Mouse (Mus musculus): ENCODE results near the gene Adam33. TPM values are rescaled to one million over a fixed set of nuclear protein-coding genes. Genes with fewer than 3 reads are reported as not detected.
A peak's percentile ranks its signal among the peaks of the same experiment; 100 is the strongest.

The Adam33 gene
- polyA plus RNA-seq, 1 experiment from 2014 or later: 2.9 TPM

- H3K27ac ChIP-seq (replicated peaks): no peak within 1 kb of the TSS
- no peaks in the 10 kb centered on the region for H3K27me3 ChIP-seq (replicated peaks)
- no peak within 1 kb of the TSS for H3K4me2 ChIP-seq
- ATAC-seq (ENCODE audit: low FRiP score): no peak
- H3K9me3 ChIP-seq (replicated peaks): no peaks in the 10 kb centered on the region
- H3K4me3 ChIP-seq (replicated peaks): no peak within 1 kb of the TSS
- 88% methylated on average over 11 of the region's 11 CpGs for WGBS
- no peaks in the 10 kb centered on the region for H3K36me3 ChIP-seq
- no peaks in the 10 kb centered on the region for H3K4me1 ChIP-seq
- no peak within 1 kb of the TSS for H3K9ac ChIP-seq (replicated peaks)
These were observed 23.2 kb upstream of the Adam33 start, which contains the start of gene Siglec1 for GRCm38 (mm10) chr2:131086667-131087390. TSS of gene Siglec1 (minus strand) at chr2:131086765.

DNA sequence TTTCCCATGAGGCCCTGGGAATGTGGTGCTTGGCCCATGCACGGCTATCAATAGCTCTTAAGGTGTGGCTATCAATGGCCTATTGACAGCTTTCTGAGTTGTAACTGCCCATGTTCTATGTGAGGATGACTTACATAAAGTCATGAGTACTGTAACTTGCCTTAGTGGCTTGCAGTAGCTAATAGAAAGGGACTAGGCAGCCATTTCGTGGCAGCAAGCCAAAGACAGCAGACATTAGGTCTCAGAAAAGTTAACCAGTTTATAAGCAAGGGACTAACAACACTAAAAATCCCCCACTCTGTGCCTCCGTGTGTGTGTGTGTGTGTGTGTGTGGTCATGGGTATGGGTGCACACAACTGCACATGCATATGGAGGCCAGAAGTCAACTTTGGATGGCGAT, 20.6 kb upstream of the Adam33 start:
- Histone ChIP-seq H3K9ac (replicated peaks) (no peak overlapping the region), H3K27ac (replicated peaks) (no peak overlapping the region), H3K27me3 (replicated peaks) (no peaks in the 10 kb centered on the region), H3K4me1 (no peaks in the 10 kb centered on the region), H3K4me3 (replicated peaks) (no peak overlapping the region), H3K4me2 (no peak overlapping the region), H3K9me3 (replicated peaks) (no peaks in the 10 kb centered on the region), H3K36me3 (no peaks in the 10 kb centered on the region)
- no peak for ATAC-seq (ENCODE audit: low FRiP score)
- 85% methylated on average over 4 of the region's 4 CpGs for WGBS

GRCm38 (mm10) chr2:131080507-131080906, 16.9 kb upstream of the Adam33 start:
- no peaks in the 10 kb centered on the region for H3K36me3 ChIP-seq
- H3K4me2 ChIP-seq: no peak overlapping the region
- no peaks in the 10 kb centered on the region for H3K27me3 ChIP-seq (replicated peaks)
- H3K4me1 ChIP-seq: no peaks in the 10 kb centered on the region
- no peak overlapping the region for H3K9ac ChIP-seq (replicated peaks)
- WGBS: 86% methylated on average over 5 of the region's 5 CpGs
- no peak overlapping the region for H3K4me3 ChIP-seq (replicated peaks)
- no peaks in the 10 kb centered on the region for H3K9me3 ChIP-seq (replicated peaks)
- ATAC-seq (ENCODE audit: low FRiP score): no peak
- H3K27ac ChIP-seq (replicated peaks): no peak overlapping the region

- Histone ChIP-seq H3K4me2 (no peak overlapping the region), H3K9me3 (replicated peaks) (no peaks in the 10 kb centered on the region), H3K4me3 (replicated peaks) (no peak overlapping the region), H3K27ac (replicated peaks) (no peak overlapping the region), H3K4me1 (no peaks in the 10 kb centered on the region), H3K9ac (replicated peaks) (no peak overlapping the region), H3K27me3 (replicated peaks) (no peaks in the 10 kb centered on the region), H3K36me3 (no peaks in the 10 kb centered on the region)
- ATAC-seq (ENCODE audit: low FRiP score): no peak
- WGBS: 90% methylated on average over 10 of the region's 10 CpGs
These were observed 8.9 kb upstream of the Adam33 start for GRCm38 (mm10) chr2:131072536-131072935.

DNA sequence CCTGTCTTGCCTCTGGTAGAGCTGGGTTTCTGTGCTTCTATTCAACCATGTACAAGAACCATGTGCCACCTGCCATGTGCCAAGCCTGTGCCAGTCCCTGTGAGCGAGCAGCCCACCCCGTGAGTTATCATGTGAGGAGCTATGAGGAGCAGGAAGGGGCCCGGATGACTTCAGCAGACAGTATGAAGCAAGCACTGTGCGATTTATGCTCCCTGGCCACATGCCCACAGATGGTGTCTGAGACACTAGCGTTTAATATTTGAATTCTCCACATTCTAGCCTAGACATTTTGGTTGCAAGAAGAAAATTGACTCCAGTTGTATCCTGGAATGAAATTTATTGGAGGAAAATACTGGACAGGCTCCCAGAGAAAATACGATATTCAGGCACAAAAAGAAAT, 3.9 kb upstream of the Adam33 start:
- Histone ChIP-seq H3K27ac (replicated peaks) (no peak overlapping the region), H3K4me3 (replicated peaks) (no peak overlapping the region), H3K4me2 (no peak overlapping the region), H3K36me3 (no peaks in the 10 kb centered on the region), H3K4me1 (peaks cover 7% of the 10 kb centered on the region), H3K9ac (replicated peaks) (no peak overlapping the region), H3K9me3 (replicated peaks) (no peaks in the 10 kb centered on the region), H3K27me3 (replicated peaks) (peaks cover 14% of the 10 kb centered on the region)
- 66% methylated on average over 6 of the region's 6 CpGs for WGBS
- ATAC-seq (ENCODE audit: low FRiP score): no peak

DNA sequence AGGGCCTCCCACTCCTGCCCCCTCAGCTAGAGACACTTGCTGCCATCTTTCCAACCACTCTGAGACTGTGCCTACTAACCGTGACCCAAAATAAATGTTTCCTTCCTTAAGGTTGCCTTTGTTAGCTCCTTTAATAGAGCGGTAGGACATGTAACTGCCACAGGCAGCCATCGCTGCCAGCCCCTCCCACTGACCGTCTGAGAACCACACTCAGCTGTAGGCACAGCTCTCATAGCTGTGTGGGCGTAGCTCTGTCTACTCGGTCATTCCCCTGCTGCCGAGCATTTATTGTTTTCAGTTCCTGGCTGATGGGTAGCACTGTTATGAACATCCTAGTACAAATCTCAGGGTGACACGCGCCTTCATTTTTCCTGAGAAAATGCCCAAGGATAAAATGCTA, 2.7 kb upstream of the Adam33 start:
- no peak overlapping the region for H3K4me3 ChIP-seq (replicated peaks)
- no peak overlapping the region for H3K9ac ChIP-seq (replicated peaks)
- no peak overlapping the region for H3K27ac ChIP-seq (replicated peaks)
- peaks cover 7% of the 10 kb centered on the region for H3K4me1 ChIP-seq
- 67% methylated on average over 9 of the region's 9 CpGs for WGBS
- H3K27me3 ChIP-seq (replicated peaks): peaks cover 24% of the 10 kb centered on the region
- ATAC-seq (ENCODE audit: low FRiP score): no peak
- H3K9me3 ChIP-seq (replicated peaks): no peaks in the 10 kb centered on the region
- H3K36me3 ChIP-seq: no peaks in the 10 kb centered on the region
- no peak overlapping the region for H3K4me2 ChIP-seq

DNA sequence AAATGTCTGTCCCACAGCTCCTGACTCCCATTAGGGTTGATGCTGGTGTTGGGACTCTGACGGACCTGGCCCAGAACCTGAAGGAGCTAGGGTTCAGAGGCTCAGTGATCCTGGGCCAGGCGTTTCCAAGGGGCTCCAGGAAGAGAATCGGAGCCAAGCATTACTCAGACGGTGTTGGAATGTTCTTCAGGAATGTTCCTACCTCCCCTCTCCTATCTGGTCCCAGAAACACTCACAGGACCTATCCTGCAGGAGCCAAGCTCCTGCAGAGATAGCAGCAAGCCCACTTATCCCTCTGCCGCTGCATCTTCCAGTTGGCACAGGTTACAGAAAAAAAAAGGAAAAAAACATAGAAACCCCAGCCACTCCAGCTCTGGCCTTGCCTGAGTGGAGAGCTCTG, 2.0 kb downstream of the Adam33 start:
- H3K4me2 ChIP-seq: no peak overlapping the region
- no peak overlapping the region for H3K4me3 ChIP-seq (replicated peaks)
- peaks cover 15% of the 10 kb centered on the region for H3K4me1 ChIP-seq
- no peak overlapping the region for H3K27ac ChIP-seq (replicated peaks)
- peaks cover 25% of the 10 kb centered on the region for H3K27me3 ChIP-seq (replicated peaks)
- no peaks in the 10 kb centered on the region for H3K36me3 ChIP-seq
- 62% methylated on average over 5 of the region's 5 CpGs for WGBS
- no peaks in the 10 kb centered on the region for H3K9me3 ChIP-seq (replicated peaks)
- ATAC-seq (ENCODE audit: low FRiP score): no peak
- no peak overlapping the region for H3K9ac ChIP-seq (replicated peaks)

DNA sequence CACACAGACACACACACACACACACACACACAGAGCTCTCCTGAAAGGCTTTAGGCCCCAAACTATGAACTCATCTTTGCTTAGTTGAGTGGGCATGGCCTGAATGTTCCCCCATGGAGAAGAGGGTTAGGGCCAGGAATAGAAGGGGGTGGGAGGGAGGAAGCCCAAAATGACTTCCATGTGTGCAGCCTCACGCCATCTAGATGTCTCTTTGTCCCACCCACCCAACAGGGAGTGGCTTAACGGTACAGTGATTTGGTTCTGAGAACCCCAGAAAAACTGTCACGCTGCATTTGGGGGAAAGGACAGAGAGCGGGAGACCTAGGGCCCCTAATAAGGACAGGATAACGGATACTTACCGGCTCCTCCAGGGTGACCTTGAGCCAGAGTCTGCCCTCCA, 2.8 kb downstream of the Adam33 start:
- H3K4me3 ChIP-seq (replicated peaks): no peak overlapping the region
- H3K9ac ChIP-seq (replicated peaks): no peak overlapping the region
- 63% methylated on average over 6 of the region's 6 CpGs for WGBS
- H3K36me3 ChIP-seq: no peaks in the 10 kb centered on the region
- no peak overlapping the region for H3K27ac ChIP-seq (replicated peaks)
- no peaks in the 10 kb centered on the region for H3K9me3 ChIP-seq (replicated peaks)
- H3K27me3 ChIP-seq (replicated peaks): peaks cover 34% of the 10 kb centered on the region
- peaks cover 21% of the 10 kb centered on the region for H3K4me1 ChIP-seq
- H3K4me2 ChIP-seq: no peak overlapping the region
- ATAC-seq (ENCODE audit: low FRiP score): no peak

- Histone ChIP-seq H3K4me1 (peaks cover 28% of the 10 kb centered on the region), H3K9me3 (replicated peaks) (no peaks in the 10 kb centered on the region), H3K27ac (replicated peaks) (peak overlapping the region; percentile 23; the same call in 1 of the 2 replicates), H3K36me3 (no peaks in the 10 kb centered on the region), H3K4me3 (replicated peaks) (no peak overlapping the region), H3K4me2 (no peak overlapping the region), H3K9ac (replicated peaks) (no peak overlapping the region), H3K27me3 (replicated peaks) (peaks cover 40% of the 10 kb centered on the region)
- 59% methylated on average over 9 of the region's 9 CpGs for WGBS
- ATAC-seq (ENCODE audit: low FRiP score): no peak
These were observed 3.7 kb downstream of the Adam33 start for GRCm38 (mm10) chr2:131059781-131060540.

- no peaks in the 10 kb centered on the region for H3K9me3 ChIP-seq (replicated peaks)
- H3K4me1 ChIP-seq: peaks cover 34% of the 10 kb centered on the region
- H3K4me2 ChIP-seq: no peak overlapping the region
- no peak for ATAC-seq (ENCODE audit: low FRiP score)
- 38% methylated on average over 1 of the region's 1 CpGs for WGBS
- no peak overlapping the region for H3K4me3 ChIP-seq (replicated peaks)
- peak overlapping the region; percentile 23; the same call in 1 of the 2 replicates for H3K27ac ChIP-seq (replicated peaks)
- no peaks in the 10 kb centered on the region for H3K36me3 ChIP-seq
- no peak overlapping the region for H3K9ac ChIP-seq (replicated peaks)
- H3K27me3 ChIP-seq (replicated peaks): peaks cover 45% of the 10 kb centered on the region
These were observed 4.2 kb downstream of the Adam33 start for GRCm38 (mm10) chr2:131059377-131059776.

- Histone ChIP-seq H3K27ac (replicated peaks) (no peak overlapping the region), H3K27me3 (replicated peaks) (peaks cover 50% of the 10 kb centered on the region), H3K4me3 (replicated peaks) (no peak overlapping the region), H3K9ac (replicated peaks) (no peak overlapping the region), H3K9me3 (replicated peaks) (no peaks in the 10 kb centered on the region), H3K4me1 (peaks cover 41% of the 10 kb centered on the region), H3K4me2 (no peak overlapping the region), H3K36me3 (no peaks in the 10 kb centered on the region)
- 95% methylated on average over 8 of the region's 8 CpGs for WGBS
- no peak for ATAC-seq (ENCODE audit: low FRiP score)
These were observed 4.9 kb downstream of the Adam33 start for GRCm38 (mm10) chr2:131058672-131059071.

DNA sequence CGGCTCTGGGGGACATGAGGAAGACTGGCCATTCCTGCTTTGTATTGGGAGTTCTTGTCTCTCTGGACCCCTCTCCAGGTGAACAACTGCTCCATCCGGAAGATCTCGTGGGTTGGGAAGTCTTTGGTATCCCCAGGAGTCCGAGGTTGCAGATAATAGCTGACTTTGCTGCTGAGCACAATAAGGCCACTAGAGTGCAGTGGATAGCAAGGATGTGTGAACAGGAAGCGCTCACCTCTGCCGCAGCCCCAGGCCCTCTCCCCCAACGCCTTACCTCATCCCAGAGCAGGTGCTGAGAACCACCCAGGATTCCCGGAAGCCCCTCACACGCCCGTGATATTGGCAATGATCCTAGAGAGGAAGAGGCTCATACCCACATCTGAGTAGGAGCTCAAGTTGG, 7.4 kb downstream of the Adam33 start:
- no peaks in the 10 kb centered on the region for H3K36me3 ChIP-seq
- peaks cover 55% of the 10 kb centered on the region for H3K27me3 ChIP-seq (replicated peaks)
- peak; percentile 48; the same call in 1 of the 2 replicates for ATAC-seq (ENCODE audit: low FRiP score)
- H3K9me3 ChIP-seq (replicated peaks): no peaks in the 10 kb centered on the region
- H3K9ac ChIP-seq (replicated peaks): no peak overlapping the region
- H3K4me1 ChIP-seq: peaks cover 36% of the 10 kb centered on the region
- H3K27ac ChIP-seq (replicated peaks): no peak overlapping the region
- H3K4me2 ChIP-seq: peak overlapping the region; percentile 60
- no peak overlapping the region for H3K4me3 ChIP-seq (replicated peaks)
- WGBS: 3% methylated on average over 10 of the region's 10 CpGs

Data from neural tube, embryonic 15.5 days (tissue).